Mouse (Mus musculus) liver, adult 2 months (tissue): ENCODE results near the gene Raver1.

ENCODE experiments used
- CTCF ChIP-seq: fragments of 200-500 bp; IDR thresholded peaks from 2 replicates; pipeline ENCODE4 v1.5.1; 2011; ENCODE audit warnings: low read depth, low read length, control low read depth
- POLR2A ChIP-seq: fragments of 200-500 bp; IDR thresholded peaks from 2 replicates; pipeline ENCODE4 v1.6.1; 2011; ENCODE audit warnings: low read length, control low read depth; ENCODE audit not compliant: insufficient read depth; ENCODE audit errors: extremely low read depth

- no peak for TF ChIP-seq CTCF
- TF ChIP-seq POLR2A, result no peak
These were observed 41.4 kb upstream of the Raver1 start for GRCm38 (mm10) chr9:21133064-21133707.
